Mouse (Mus musculus): ENCODE data around the gene Pex19. TPM values are rescaled to one million over a fixed set of nuclear protein-coding genes. Genes with fewer than 3 reads are reported as not detected.
A peak's percentile ranks its signal among the peaks of the same experiment; 100 is the strongest.

Pex19 gene
- polyA plus RNA-seq, 1 experiment from 2014 or later: 110 TPM

DNA sequence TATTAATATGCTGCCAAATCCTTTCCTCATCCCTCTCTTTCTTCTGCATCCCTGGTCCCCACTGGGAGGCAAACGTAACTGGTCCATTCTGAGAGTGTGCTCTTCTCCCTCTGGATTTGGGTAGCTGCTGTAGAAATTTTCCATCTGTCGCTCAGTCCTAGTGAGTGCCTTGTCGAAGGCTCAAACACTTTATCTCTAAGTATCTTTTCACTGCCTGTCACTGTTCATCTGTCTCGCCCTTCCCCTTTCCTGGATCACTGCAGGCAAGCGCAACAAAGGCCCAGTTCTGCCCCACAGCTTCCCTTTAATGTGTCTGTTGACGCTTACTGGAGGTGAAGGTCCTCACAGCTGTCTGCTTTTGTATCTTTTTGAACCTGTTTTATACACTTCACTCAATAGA is 31.4 kb upstream of the Pex19 start:
- WGBS: 40% methylated on average over 6 of the region's 6 CpGs
- Histone ChIP-seq H3K4me1 (ENCODE audit: insufficient read depth) (no peaks in the 10 kb centered on the region), H3K36me3 (ENCODE audit: insufficient read depth) (peaks cover 91% of the 10 kb centered on the region), H3K27ac (ENCODE audit: low read depth) (no peak overlapping the region), H3K4me2 (no peak overlapping the region), H3K4me3 (ENCODE audit: low read depth, low read length) (no peak overlapping the region), H3K9ac (no peak overlapping the region), H3K9me3 (ENCODE audit: low read depth, low read length) (no peaks in the 10 kb centered on the region), H3K27me3 (ENCODE audit: insufficient read depth, low read length) (no peaks in the 10 kb centered on the region)
- ATAC-seq (ENCODE audit: insufficient read depth) (peak; percentile 74), DNase-seq (peak; percentile 59)
- TF ChIP-seq CTCF (IDR thresholded peaks at IDR 0.05; ENCODE audit: low read depth): no peak

GRCm38 (mm10) chr1:172099325-172100033 is 27.1 kb upstream of the Pex19 start:
- Histone ChIP-seq H3K9ac (no peak overlapping the region), H3K4me1 (ENCODE audit: insufficient read depth) (no peaks in the 10 kb centered on the region), H3K27ac (ENCODE audit: low read depth) (no peak overlapping the region), H3K27me3 (ENCODE audit: insufficient read depth, low read length) (no peaks in the 10 kb centered on the region), H3K36me3 (ENCODE audit: insufficient read depth) (peaks cover 92% of the 10 kb centered on the region), H3K9me3 (ENCODE audit: low read depth, low read length) (no peaks in the 10 kb centered on the region), H3K4me2 (no peak overlapping the region), H3K4me3 (ENCODE audit: low read depth, low read length) (no peak overlapping the region)
- 81% methylated on average over 6 of the region's 6 CpGs for WGBS
- no peak for DNase-seq
- no peak for TF ChIP-seq CTCF (IDR thresholded peaks at IDR 0.05; ENCODE audit: low read depth)
- no peak for ATAC-seq (ENCODE audit: insufficient read depth)

GRCm38 (mm10) chr1:172103619-172104018 is 22.9 kb upstream of the Pex19 start:
- no peak overlapping the region for H3K27ac ChIP-seq (ENCODE audit: low read depth)
- H3K4me2 ChIP-seq: no peak overlapping the region
- no peaks in the 10 kb centered on the region for H3K4me1 ChIP-seq (ENCODE audit: insufficient read depth)
- H3K27me3 ChIP-seq (ENCODE audit: insufficient read depth, low read length): no peaks in the 10 kb centered on the region
- no peak for TF ChIP-seq CTCF (IDR thresholded peaks at IDR 0.05; ENCODE audit: low read depth)
- no peak overlapping the region for H3K9ac ChIP-seq
- DNase-seq: no peak
- no peak for ATAC-seq (ENCODE audit: insufficient read depth)
- H3K9me3 ChIP-seq (ENCODE audit: low read depth, low read length): no peaks in the 10 kb centered on the region
- H3K4me3 ChIP-seq (ENCODE audit: low read depth, low read length): no peak overlapping the region
- WGBS: 71% methylated on average over 4 of the region's 4 CpGs
- H3K36me3 ChIP-seq (ENCODE audit: insufficient read depth): peaks cover 93% of the 10 kb centered on the region

- no peaks in the 10 kb centered on the region for H3K9me3 ChIP-seq (ENCODE audit: low read depth, low read length)
- H3K4me3 ChIP-seq (ENCODE audit: low read depth, low read length): no peak overlapping the region
- ATAC-seq (ENCODE audit: insufficient read depth): no peak
- no peak overlapping the region for H3K9ac ChIP-seq
- no peaks in the 10 kb centered on the region for H3K4me1 ChIP-seq (ENCODE audit: insufficient read depth)
- H3K36me3 ChIP-seq (ENCODE audit: insufficient read depth): peaks cover 97% of the 10 kb centered on the region
- TF ChIP-seq CTCF (IDR thresholded peaks at IDR 0.05; ENCODE audit: low read depth): no peak
- H3K27me3 ChIP-seq (ENCODE audit: insufficient read depth, low read length): no peaks in the 10 kb centered on the region
- peak; percentile 19 for DNase-seq
- H3K4me2 ChIP-seq: no peak overlapping the region
- H3K27ac ChIP-seq (ENCODE audit: low read depth): no peak overlapping the region
- WGBS: 80% methylated on average over 11 of the region's 11 CpGs
Measured at GRCm38 (mm10) chr1:172105101-172105500, 21.5 kb upstream of the Pex19 start.

GRCm38 (mm10) chr1:172107777-172108477 is 18.6 kb upstream of the Pex19 start:
- no peak overlapping the region for H3K4me3 ChIP-seq (ENCODE audit: low read depth, low read length)
- no peak for ATAC-seq (ENCODE audit: insufficient read depth)
- no peak overlapping the region for H3K27ac ChIP-seq (ENCODE audit: low read depth)
- no peak for DNase-seq
- no peaks in the 10 kb centered on the region for H3K9me3 ChIP-seq (ENCODE audit: low read depth, low read length)
- H3K9ac ChIP-seq: no peak overlapping the region
- H3K27me3 ChIP-seq (ENCODE audit: insufficient read depth, low read length): no peaks in the 10 kb centered on the region
- H3K4me1 ChIP-seq (ENCODE audit: insufficient read depth): no peaks in the 10 kb centered on the region
- H3K36me3 ChIP-seq (ENCODE audit: insufficient read depth): peaks cover 99% of the 10 kb centered on the region
- H3K4me2 ChIP-seq: no peak overlapping the region
- 82% methylated on average over 10 of the region's 10 CpGs for whole genome bisulfite sequencing
- TF ChIP-seq CTCF (IDR thresholded peaks at IDR 0.05; ENCODE audit: low read depth): no peak

GRCm38 (mm10) chr1:172116948-172117347 is 9.6 kb upstream of the Pex19 start:
- WGBS: 92% methylated on average over 5 of the region's 5 CpGs
- no peak overlapping the region for H3K9ac ChIP-seq
- no peaks in the 10 kb centered on the region for H3K9me3 ChIP-seq (ENCODE audit: low read depth, low read length)
- ATAC-seq (ENCODE audit: insufficient read depth) (no peak), DNase-seq (no peak)
- H3K27ac ChIP-seq (ENCODE audit: low read depth): no peak overlapping the region
- no peak overlapping the region for H3K4me2 ChIP-seq
- H3K36me3 ChIP-seq (ENCODE audit: insufficient read depth): peaks cover 98% of the 10 kb centered on the region
- TF ChIP-seq CTCF (IDR thresholded peaks at IDR 0.05; ENCODE audit: low read depth): no peak
- H3K27me3 ChIP-seq (ENCODE audit: insufficient read depth, low read length): no peaks in the 10 kb centered on the region
- H3K4me1 ChIP-seq (ENCODE audit: insufficient read depth): no peaks in the 10 kb centered on the region
- H3K4me3 ChIP-seq (ENCODE audit: low read depth, low read length): no peak overlapping the region

DNA sequence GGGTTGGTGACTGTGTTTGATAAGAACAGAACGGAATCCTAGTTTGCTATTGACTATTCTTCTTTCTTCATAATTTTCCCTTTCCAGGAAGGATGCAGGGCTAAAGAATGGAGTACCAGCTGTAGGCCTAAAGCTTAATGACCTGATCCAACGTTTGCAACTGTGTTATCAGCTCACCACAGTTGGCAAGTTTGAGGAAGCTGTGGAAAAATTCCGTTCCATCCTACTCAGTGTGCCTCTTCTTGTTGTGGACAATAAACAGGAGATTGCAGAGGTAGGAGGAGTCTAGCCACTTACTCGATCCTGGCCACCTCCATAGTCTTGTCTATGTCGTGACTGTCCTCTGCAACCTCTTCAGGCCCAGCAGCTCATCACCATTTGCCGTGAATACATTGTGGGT is 7.5 kb upstream of the Pex19 start:
- ATAC-seq (ENCODE audit: insufficient read depth) (0 out of 2 replicates have a peak, but pooled peaks have one; percentile 19), DNase-seq (no peak)
- Histone ChIP-seq H3K4me2 (no peak overlapping the region), H3K36me3 (ENCODE audit: insufficient read depth) (peaks cover 93% of the 10 kb centered on the region), H3K9me3 (ENCODE audit: low read depth, low read length) (no peaks in the 10 kb centered on the region), H3K27me3 (ENCODE audit: insufficient read depth, low read length) (no peaks in the 10 kb centered on the region), H3K4me1 (ENCODE audit: insufficient read depth) (no peaks in the 10 kb centered on the region), H3K9ac (no peak overlapping the region), H3K27ac (ENCODE audit: low read depth) (no peak overlapping the region), H3K4me3 (ENCODE audit: low read depth, low read length) (no peak overlapping the region)
- no peak for TF ChIP-seq CTCF (IDR thresholded peaks at IDR 0.05; ENCODE audit: low read depth)
- WGBS: 75% methylated on average over 6 of the region's 6 CpGs

All from lung, embryonic 14.5 days (tissue).